Mouse (Mus musculus) spleen, adult 2 months (tissue): ENCODE measurements around the gene Myo10. TPM values are rescaled to one million over a fixed set of nuclear protein-coding genes. Genes with fewer than 3 reads are reported as not detected.

ENCODE experiments used
- DNase-seq, 2 experiments: peaks; one replicate each; pipeline versions ENCODE4 v3.0.0 to v3.0.0-alpha.2; 2012 to 2021; ENCODE audit warnings: low spot score in 2 of 2, low read depth in 1 of 2
- H3K27ac ChIP-seq: fragments of 200-500 bp; 2 replicates; pipeline ENCODE4 v1.5.1; 2012; ENCODE audit warnings: low read length, inconsistent platforms; ENCODE audit not compliant: insufficient read depth
- H3K27me3 ChIP-seq: fragments of 200-500 bp; 2 replicates; pipeline ENCODE4 v1.6.1; 2012; ENCODE audit warnings: mild to moderate bottlenecking, moderate library complexity, low read length, inconsistent platforms; ENCODE audit not compliant: control insufficient read depth, insufficient read depth
- H3K36me3 ChIP-seq: fragments of 200-500 bp; 2 replicates; pipeline ENCODE4 v1.6.1; 2012; ENCODE audit warnings: mild to moderate bottlenecking, low read length, inconsistent platforms; ENCODE audit not compliant: control insufficient read depth, insufficient read depth
- H3K4me1 ChIP-seq: fragments of 200-500 bp; 2 replicates; pipeline ENCODE4 v1.6.1; 2011; ENCODE audit warnings: inconsistent platforms; ENCODE audit not compliant: control insufficient read depth, insufficient read depth, insufficient read length
- H3K4me3 ChIP-seq: fragments of 200-500 bp; 2 replicates; pipeline ENCODE4 v1.5.1; 2011; ENCODE audit warnings: mild to moderate bottlenecking, inconsistent platforms; ENCODE audit not compliant: insufficient read depth, insufficient read length; ENCODE audit errors: extremely low read depth
- CTCF ChIP-seq: fragments of 200-500 bp; IDR thresholded peaks from 2 replicates; pipeline ENCODE4 v1.5.1; 2011; ENCODE audit warnings: mild to moderate bottlenecking, inconsistent platforms; ENCODE audit not compliant: insufficient read depth, insufficient read length, insufficient replicate concordance; ENCODE audit errors: extremely low read depth
- POLR2A ChIP-seq: fragments of 200-500 bp; IDR thresholded peaks from 2 replicates; pipeline ENCODE4 v1.6.1; 2011; ENCODE audit warnings: low read depth, low read length, inconsistent platforms
- WGBS: fragments of 180-500 bp; shearing (Covaris S2); methylation state at CpG from one replicate; pipeline ENCODE4 v1.1.7; 2018; 5-methylcytosine and 5-hydroxymethylcytosine counted together
- polyA plus RNA-seq: library from polyadenylated mRNA; depleted of rRNA; stranded (reverse); fragments of >200 nt; gene quantifications from 2 replicates; pipeline ENCODE4 v1.2.3, GENCODE M21; 2012

Gene Myo10
- polyA plus RNA-seq, 1 experiment, result 14.6 TPM

- H3K36me3 ChIP-seq, result no peaks in the 10 kb centered on the region
- DNase-seq, result no peak
- 44% methylated on average over 4 of the region's 4 CpGs for WGBS
- H3K4me3 ChIP-seq, result no peak overlapping the region
- H3K27ac ChIP-seq, result no peak overlapping the region
- TF ChIP-seq CTCF (no peak), POLR2A (no peak)
- no peaks in the 10 kb centered on the region for H3K4me1 ChIP-seq
- no peaks in the 10 kb centered on the region for H3K27me3 ChIP-seq
These were observed 30.4 kb upstream of the Myo10 start for GRCm38 (mm10) chr15:25591964-25592363.

- H3K27ac ChIP-seq, result no peak overlapping the region
- H3K27me3 ChIP-seq, result no peaks in the 10 kb centered on the region
- no peak for TF ChIP-seq POLR2A
- no peak for TF ChIP-seq CTCF
- DNase-seq, result no peak
- no peak overlapping the region for H3K4me3 ChIP-seq
- 91% methylated on average over 7 of the region's 7 CpGs for WGBS
- no peaks in the 10 kb centered on the region for H3K36me3 ChIP-seq
- no peaks in the 10 kb centered on the region for H3K4me1 ChIP-seq
These were observed 28.7 kb upstream of the Myo10 start for GRCm38 (mm10) chr15:25593469-25594150.

GRCm38 (mm10) chr15:25598313-25598712 is 24.0 kb upstream of the Myo10 start:
- WGBS, result 92% methylated on average over 5 of the region's 5 CpGs
- no peaks in the 10 kb centered on the region for H3K36me3 ChIP-seq
- no peak overlapping the region for H3K27ac ChIP-seq
- TF ChIP-seq CTCF (no peak), POLR2A (no peak)
- H3K4me1 ChIP-seq, result no peaks in the 10 kb centered on the region
- DNase-seq, result no peak
- H3K4me3 ChIP-seq, result no peak overlapping the region
- no peaks in the 10 kb centered on the region for H3K27me3 ChIP-seq

- 87% methylated on average over 8 of the region's 8 CpGs for WGBS
These were observed 20.0 kb upstream of the Myo10 start for GRCm38 (mm10) chr15:25602306-25602705.

GRCm38 (mm10) chr15:25603286-25603685 is 19.0 kb upstream of the Myo10 start:
- Histone ChIP-seq H3K27ac (no peak overlapping the region), H3K36me3 (no peaks in the 10 kb centered on the region), H3K4me1 (no peaks in the 10 kb centered on the region), H3K4me3 (no peak overlapping the region), H3K27me3 (no peaks in the 10 kb centered on the region)
- TF ChIP-seq CTCF, result no peak
- no peak for TF ChIP-seq POLR2A
- 94% methylated on average over 6 of the region's 6 CpGs for WGBS
- no peak for DNase-seq

More at GRCm38 (mm10) chr15:25602306-25602705, 20.0 kb upstream of the Myo10 start:
- no peaks in the 10 kb centered on the region for H3K4me1 ChIP-seq
- no peak for TF ChIP-seq POLR2A
- no peak for TF ChIP-seq CTCF
- no peak overlapping the region for H3K4me3 ChIP-seq
- no peaks in the 10 kb centered on the region for H3K27me3 ChIP-seq
- H3K27ac ChIP-seq, result no peak overlapping the region
- H3K36me3 ChIP-seq, result no peaks in the 10 kb centered on the region
- DNase-seq, result no peak

- DNase-seq, result no peak
- WGBS, result 89% methylated on average over 1 of the region's 1 CpGs
- Histone ChIP-seq H3K27ac (no peak overlapping the region), H3K4me3 (no peak overlapping the region), H3K4me1 (no peaks in the 10 kb centered on the region), H3K27me3 (no peaks in the 10 kb centered on the region), H3K36me3 (no peaks in the 10 kb centered on the region)
- no peak for TF ChIP-seq CTCF
- no peak for TF ChIP-seq POLR2A
These were observed 18.1 kb upstream of the Myo10 start for GRCm38 (mm10) chr15:25604231-25604630.

- no peak for TF ChIP-seq CTCF
- TF ChIP-seq POLR2A, result no peak
These were observed 16.9 kb upstream of the Myo10 start for GRCm38 (mm10) chr15:25605376-25605775.

More at GRCm38 (mm10) chr15:25605376-25605775, 16.9 kb upstream of the Myo10 start:
- Histone ChIP-seq H3K36me3 (no peaks in the 10 kb centered on the region), H3K27me3 (no peaks in the 10 kb centered on the region), H3K27ac (no peak overlapping the region), H3K4me1 (no peaks in the 10 kb centered on the region), H3K4me3 (no peak overlapping the region)
- WGBS, result 35% methylated on average over 4 of the region's 4 CpGs
- DNase-seq, result no peak
